Mouse (Mus musculus): ENCODE measurements around the gene Lamb1.

DNA sequence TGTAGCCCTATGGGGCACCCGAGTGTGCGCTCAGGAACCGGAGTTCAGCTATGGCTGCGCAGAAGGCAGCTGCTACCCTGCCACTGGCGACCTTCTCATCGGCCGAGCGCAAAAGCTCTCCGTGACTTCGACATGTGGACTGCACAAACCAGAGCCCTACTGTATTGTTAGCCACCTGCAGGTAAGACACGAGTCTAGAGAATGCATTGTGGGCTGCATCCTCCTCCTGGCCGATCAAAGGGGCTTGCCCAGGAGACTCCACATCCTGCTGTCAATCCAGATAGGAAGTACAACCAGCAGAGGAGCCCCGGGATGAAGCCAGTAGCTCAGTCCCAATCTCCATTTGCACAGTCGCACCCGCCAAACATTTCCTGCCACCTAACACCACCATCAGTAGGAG, 1.7 kb downstream of the Lamb1 start:
- TF ChIP-seq CTCF (IDR thresholded peaks at IDR 0.05; ENCODE audit: low read depth) (0 out of 2 replicates have a peak, but pooled peaks have one; percentile 3), EP300 (optimal IDR thresholded peaks at IDR 0.05) (no peak)

All from stomach, postnatal 0 days (tissue).